Mouse (Mus musculus): Measurements from ENCODE around the gene Tasp1. TPM values are rescaled to one million over a fixed set of nuclear protein-coding genes. Genes with fewer than 3 reads are reported as not detected.
"Not testable (repeated sequence)": the region's sequence is repeated elsewhere in the genome, so short reads cannot be mapped to it uniquely, and the experiment has no call there.

Gene Tasp1
- polyA plus RNA-seq, 1 experiment from 2014 or later = 12.8 TPM

- no peaks in the 10 kb centered on the region for H3K9me3 ChIP-seq
- no peak overlapping the region for H3K27ac ChIP-seq
- H3K4me1 ChIP-seq = peaks cover 3% of the 10 kb centered on the region; the same call in 1 of the 2 replicates
- no peak overlapping the region for H3K9ac ChIP-seq
- no peaks in the 10 kb centered on the region for H3K36me3 ChIP-seq
- no peaks in the 10 kb centered on the region for H3K27me3 ChIP-seq (replicated peaks)
- no peak overlapping the region for H3K4me3 ChIP-seq
- H3K4me2 ChIP-seq (replicated peaks) = no peak overlapping the region
- no peak for ATAC-seq (ENCODE audit: low FRiP score, low read depth)
- WGBS = 89% methylated on average over 11 of the region's 11 CpGs
These were observed 14.4 kb upstream of the Tasp1 start for GRCm38 (mm10) chr2:140080747-140081577.

DNA sequence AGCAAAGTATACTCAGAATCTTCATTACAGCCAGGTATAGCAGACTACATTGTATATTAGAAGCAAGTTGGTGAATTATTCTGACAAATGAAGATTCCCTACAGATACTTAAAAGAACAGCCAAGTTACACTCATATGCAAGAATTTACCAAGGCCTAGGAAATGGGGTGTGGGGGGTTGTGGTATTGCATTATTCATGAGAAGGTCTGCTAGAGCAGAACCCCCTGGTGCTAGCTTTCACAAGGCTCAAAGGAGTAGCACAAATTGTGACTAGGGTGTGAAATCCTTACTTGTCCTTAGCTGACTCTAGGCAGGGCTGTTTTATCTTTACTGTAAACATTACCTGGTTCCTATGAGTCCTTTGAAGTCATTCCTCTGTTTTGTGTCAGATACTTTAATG, 12.7 kb upstream of the Tasp1 start:
- ATAC-seq (ENCODE audit: low FRiP score, low read depth) = not testable (repeated sequence)

GRCm38 (mm10) chr2:140078600-140079280, 12.1 kb upstream of the Tasp1 start:
- Histone ChIP-seq H3K9ac (no peak overlapping the region), H3K9me3 (no peaks in the 10 kb centered on the region), H3K4me2 (replicated peaks) (no peak overlapping the region), H3K27ac (no peak overlapping the region), H3K27me3 (replicated peaks) (no peaks in the 10 kb centered on the region), H3K4me1 (peaks cover 3% of the 10 kb centered on the region; the same call in 1 of the 2 replicates), H3K36me3 (no peaks in the 10 kb centered on the region), H3K4me3 (no peak overlapping the region)
- 67% methylated on average over 6 of the region's 6 CpGs for WGBS
- ATAC-seq (ENCODE audit: low FRiP score, low read depth) = 0 out of 2 replicates have a peak, but pooled peaks have one; percentile 41

More for the DNA sequence above, 12.7 kb upstream of the Tasp1 start:
- H3K27me3 ChIP-seq (replicated peaks); H3K4me1 ChIP-seq; H3K36me3 ChIP-seq; H3K9me3 ChIP-seq; H3K4me3 ChIP-seq; H3K9ac ChIP-seq; H3K4me2 ChIP-seq (replicated peaks); H3K27ac ChIP-seq: not testable (repeated sequence)

- Histone ChIP-seq H3K9me3 (no peaks in the 10 kb centered on the region), H3K9ac (no peak overlapping the region), H3K4me2 (replicated peaks) (no peak overlapping the region), H3K4me3 (no peak overlapping the region), H3K27ac (no peak overlapping the region), H3K36me3 (no peaks in the 10 kb centered on the region), H3K4me1 (peaks cover 3% of the 10 kb centered on the region; the same call in 1 of the 2 replicates), H3K27me3 (replicated peaks) (no peaks in the 10 kb centered on the region)
- 28% methylated on average over 1 of the region's 1 CpGs for WGBS
- ATAC-seq (ENCODE audit: low FRiP score, low read depth) = no peak
These were observed 10.9 kb upstream of the Tasp1 start for GRCm38 (mm10) chr2:140077476-140077875.

DNA sequence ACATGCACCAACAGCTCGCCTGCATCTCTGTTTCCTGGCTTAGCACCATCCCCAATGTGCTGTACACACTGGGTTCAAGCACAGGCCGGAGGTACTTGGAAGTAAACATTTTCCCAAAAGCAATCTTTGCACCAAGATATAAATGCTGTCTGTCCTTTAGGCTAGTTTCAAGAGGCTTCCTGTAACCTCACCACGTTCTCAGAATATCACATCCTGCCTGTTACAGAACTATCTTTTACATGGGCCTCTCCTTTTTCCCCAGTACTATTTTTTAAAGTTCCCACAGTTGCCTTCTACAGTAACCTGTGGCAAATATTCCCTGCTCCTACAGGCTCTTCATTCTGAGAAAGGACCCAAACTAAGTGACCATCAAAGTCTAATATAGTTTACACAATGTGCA, 8.5 kb upstream of the Tasp1 start:
- Histone ChIP-seq H3K4me1 (peaks cover 3% of the 10 kb centered on the region; the same call in 1 of the 2 replicates), H3K27ac (no peak overlapping the region), H3K9ac (no peak overlapping the region), H3K27me3 (replicated peaks) (no peaks in the 10 kb centered on the region), H3K9me3 (no peaks in the 10 kb centered on the region), H3K4me2 (replicated peaks) (no peak overlapping the region), H3K36me3 (no peaks in the 10 kb centered on the region), H3K4me3 (no peak overlapping the region)
- ATAC-seq (ENCODE audit: low FRiP score, low read depth) = no peak
- WGBS = 82% methylated on average over 3 of the region's 3 CpGs

DNA sequence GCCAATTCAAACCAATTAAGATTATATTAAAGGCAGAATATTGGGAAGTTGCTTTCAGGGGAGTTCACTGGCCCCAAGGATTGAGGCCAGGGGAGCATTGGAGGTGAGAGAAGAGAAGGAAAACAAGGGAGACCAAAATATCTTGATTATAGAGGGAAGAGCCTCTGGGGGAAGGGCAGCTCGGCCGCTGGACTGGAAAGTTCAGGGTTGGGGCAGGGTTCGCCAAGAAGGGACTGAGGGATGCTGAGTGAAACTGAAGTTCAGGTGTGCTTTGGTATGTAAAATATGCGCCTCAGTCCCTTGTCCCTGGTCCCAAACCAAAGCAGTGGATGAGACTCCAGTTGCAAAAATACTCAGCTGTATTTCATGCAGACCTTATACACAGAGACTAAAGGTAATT, 911 bp upstream of the Tasp1 start:
- Histone ChIP-seq H3K4me3 (no peak overlapping the region), H3K4me1 (peaks cover 3% of the 10 kb centered on the region; the same call in 1 of the 2 replicates), H3K36me3 (no peaks in the 10 kb centered on the region), H3K9ac (no peak overlapping the region), H3K9me3 (no peaks in the 10 kb centered on the region), H3K4me2 (replicated peaks) (peak overlapping the region; percentile 81), H3K27me3 (replicated peaks) (no peaks in the 10 kb centered on the region), H3K27ac (no peak overlapping the region)
- ATAC-seq (ENCODE audit: low FRiP score, low read depth) = no peak
- 63% methylated on average over 4 of the region's 4 CpGs for WGBS

GRCm38 (mm10) chr2:140065676-140066075, 929 bp downstream of the Tasp1 start:
- Histone ChIP-seq H3K9me3 (no peaks in the 10 kb centered on the region), H3K9ac (no peak overlapping the region; the same call in 1 of the 2 replicates), H3K36me3 (no peaks in the 10 kb centered on the region), H3K4me3 (peak overlapping the region; percentile 85), H3K4me2 (replicated peaks) (peak overlapping the region; percentile 81), H3K27ac (no peak overlapping the region), H3K27me3 (replicated peaks) (no peaks in the 10 kb centered on the region), H3K4me1 (peaks cover 3% of the 10 kb centered on the region; the same call in 1 of the 2 replicates)
- no peak for ATAC-seq (ENCODE audit: low FRiP score, low read depth)
- WGBS = 86% methylated on average over 8 of the region's 8 CpGs

DNA sequence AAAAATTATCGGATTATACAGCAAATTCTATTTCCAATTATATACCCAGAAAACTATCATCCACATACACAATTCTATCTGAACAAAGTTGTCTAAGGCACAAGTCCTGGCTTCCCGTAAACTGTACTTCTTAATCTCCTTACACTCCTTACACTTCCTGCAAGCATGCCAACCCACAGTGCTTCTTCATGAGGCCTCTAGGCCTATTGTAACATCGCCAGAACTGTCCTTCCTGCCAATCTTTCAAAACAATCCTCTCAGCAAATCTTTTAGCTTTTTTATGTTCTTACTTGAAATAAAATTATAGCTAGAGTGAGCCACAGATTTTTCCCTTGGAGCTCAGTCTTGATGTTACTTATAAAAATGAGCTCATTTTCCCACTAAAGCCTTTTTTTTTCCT, 5.1 kb downstream of the Tasp1 start:
- peaks cover 3% of the 10 kb centered on the region; the same call in 1 of the 2 replicates for H3K36me3 ChIP-seq
- no peaks in the 10 kb centered on the region for H3K4me1 ChIP-seq
- WGBS = 90% methylated on average over 3 of the region's 3 CpGs
- no peak overlapping the region for H3K9ac ChIP-seq
- H3K27ac ChIP-seq = no peak overlapping the region
- H3K4me2 ChIP-seq (replicated peaks) = no peak overlapping the region
- no peaks in the 10 kb centered on the region for H3K27me3 ChIP-seq (replicated peaks)
- H3K9me3 ChIP-seq = no peaks in the 10 kb centered on the region
- ATAC-seq (ENCODE audit: low FRiP score, low read depth) = no peak
- H3K4me3 ChIP-seq = no peak overlapping the region

DNA sequence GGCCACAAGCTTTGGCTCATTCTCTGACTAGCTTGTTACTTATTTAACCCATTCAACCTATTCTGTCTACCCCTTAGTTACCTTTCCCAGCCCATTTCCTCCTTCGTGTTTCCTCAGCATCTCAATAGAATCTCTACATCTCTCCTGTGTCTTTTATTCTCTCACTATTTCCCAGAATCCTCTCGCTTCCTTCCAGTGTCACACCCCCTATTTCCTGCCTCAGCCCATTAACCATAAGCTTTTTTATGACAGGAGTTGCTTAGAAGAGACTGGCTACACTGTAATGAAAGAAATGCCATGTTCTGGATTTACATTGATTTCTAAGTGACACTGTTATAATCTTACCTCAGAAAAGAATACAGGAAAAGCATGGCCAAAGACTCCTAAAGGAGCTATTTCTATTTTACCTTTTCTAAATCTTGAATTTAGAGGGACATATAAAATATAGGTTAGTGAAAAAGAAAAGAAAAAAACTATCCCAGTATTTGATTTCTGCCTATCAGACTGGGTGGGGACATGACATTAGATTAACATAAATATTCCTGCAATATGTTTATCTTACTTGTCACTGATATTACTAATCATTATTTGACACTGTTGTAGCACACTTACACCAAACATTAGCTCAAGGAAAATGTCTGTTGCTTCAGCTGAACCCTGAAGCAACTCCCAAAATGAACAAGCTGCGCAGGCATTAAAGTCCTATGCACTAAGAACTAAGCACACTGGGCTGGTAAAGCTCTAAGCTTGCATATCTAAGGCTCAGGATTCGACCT, 6.3 kb downstream of the Tasp1 start:
- no peak overlapping the region for H3K4me2 ChIP-seq (replicated peaks)
- no peak overlapping the region for H3K4me3 ChIP-seq
- WGBS = 86% methylated on average over 4 of the region's 4 CpGs
- no peak overlapping the region for H3K9ac ChIP-seq
- no peaks in the 10 kb centered on the region for H3K4me1 ChIP-seq
- no peak overlapping the region for H3K27ac ChIP-seq
- H3K36me3 ChIP-seq = peaks cover 7% of the 10 kb centered on the region; the same call in 1 of the 2 replicates
- H3K27me3 ChIP-seq (replicated peaks) = no peaks in the 10 kb centered on the region
- H3K9me3 ChIP-seq = no peaks in the 10 kb centered on the region
- no peak for ATAC-seq (ENCODE audit: low FRiP score, low read depth)

DNA sequence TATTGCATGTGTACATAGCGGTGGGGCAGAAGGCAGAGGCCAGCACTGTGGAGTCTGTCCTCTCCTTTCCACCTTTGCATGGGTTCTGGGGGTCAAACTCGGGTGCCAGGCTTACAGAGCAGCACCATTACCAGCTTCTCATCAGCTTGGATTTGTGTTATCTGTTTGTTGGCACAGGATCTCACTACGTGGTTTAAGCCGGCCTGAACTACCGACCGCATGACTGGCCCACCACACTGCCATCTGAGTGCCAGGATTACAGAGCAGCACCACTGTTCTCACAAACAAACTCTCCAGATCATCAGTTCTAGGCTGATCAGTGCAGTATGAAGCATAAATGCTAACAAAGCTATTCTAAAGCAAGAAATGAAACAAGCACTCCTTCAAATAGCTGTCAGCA, 8.5 kb downstream of the Tasp1 start:
- H3K27me3 ChIP-seq (replicated peaks) = no peaks in the 10 kb centered on the region
- H3K4me1 ChIP-seq = no peaks in the 10 kb centered on the region
- 94% methylated on average over 6 of the region's 6 CpGs for WGBS
- no peaks in the 10 kb centered on the region for H3K9me3 ChIP-seq
- no peak overlapping the region for H3K4me2 ChIP-seq (replicated peaks)
- no peak overlapping the region for H3K9ac ChIP-seq
- peaks cover 7% of the 10 kb centered on the region; the same call in 1 of the 2 replicates for H3K36me3 ChIP-seq
- no peak overlapping the region for H3K4me3 ChIP-seq
- ATAC-seq (ENCODE audit: low FRiP score, low read depth) = no peak
- H3K27ac ChIP-seq = no peak overlapping the region

GRCm38 (mm10) chr2:140051607-140052126, 14.9 kb downstream of the Tasp1 start:
- H3K27me3 ChIP-seq (replicated peaks) = no peaks in the 10 kb centered on the region
- WGBS = 91% methylated on average over 2 of the region's 2 CpGs
- H3K9ac ChIP-seq = no peak overlapping the region
- H3K4me3 ChIP-seq = no peak overlapping the region
- H3K9me3 ChIP-seq = no peaks in the 10 kb centered on the region
- no peaks in the 10 kb centered on the region for H3K4me1 ChIP-seq
- H3K4me2 ChIP-seq (replicated peaks) = no peak overlapping the region
- ATAC-seq (ENCODE audit: low FRiP score, low read depth) = no peak
- peaks cover 34% of the 10 kb centered on the region for H3K36me3 ChIP-seq
- H3K27ac ChIP-seq = no peak overlapping the region

Measured in neural tube, embryonic 12.5 days (tissue).